Mouse (Mus musculus) layer of hippocampus, adult 2 months (tissue): Measurements from ENCODE around the gene Pou4f1. TPM values are rescaled to one million over a fixed set of nuclear protein-coding genes. Genes with fewer than 3 reads are reported as not detected.

Experiments used
- DNase-seq, 2 experiments: peaks; one replicate each; pipeline ENCODE4 v3.0.0; 2022; ENCODE audit warnings: low spot score in 2 of 2
- H3K27ac ChIP-seq: fragments of 200-600 bp; 2 replicates; pipeline ENCODE4 v1.8.1; 2022
- H3K4me3 ChIP-seq: fragments of 200-600 bp; 2 replicates; pipeline ENCODE4 v1.8.1; 2022; ENCODE audit warnings: mild to moderate bottlenecking
- CTCF ChIP-seq: fragments of 200-600 bp; conservative IDR thresholded peaks from 2 replicates; pipeline ENCODE4 v1.8.1; 2022; ENCODE audit warnings: antibody characterized with exemption, mild to moderate bottlenecking, moderate library complexity
- total RNA-seq, 2 experiments: library from RNA; stranded (reverse); gene quantifications; 2 replicates each; pipeline ENCODE4 v1.2.3; 2021

Pou4f1 gene
- total RNA-seq, 2 experiments from 2014 or later = not detected

DNA sequence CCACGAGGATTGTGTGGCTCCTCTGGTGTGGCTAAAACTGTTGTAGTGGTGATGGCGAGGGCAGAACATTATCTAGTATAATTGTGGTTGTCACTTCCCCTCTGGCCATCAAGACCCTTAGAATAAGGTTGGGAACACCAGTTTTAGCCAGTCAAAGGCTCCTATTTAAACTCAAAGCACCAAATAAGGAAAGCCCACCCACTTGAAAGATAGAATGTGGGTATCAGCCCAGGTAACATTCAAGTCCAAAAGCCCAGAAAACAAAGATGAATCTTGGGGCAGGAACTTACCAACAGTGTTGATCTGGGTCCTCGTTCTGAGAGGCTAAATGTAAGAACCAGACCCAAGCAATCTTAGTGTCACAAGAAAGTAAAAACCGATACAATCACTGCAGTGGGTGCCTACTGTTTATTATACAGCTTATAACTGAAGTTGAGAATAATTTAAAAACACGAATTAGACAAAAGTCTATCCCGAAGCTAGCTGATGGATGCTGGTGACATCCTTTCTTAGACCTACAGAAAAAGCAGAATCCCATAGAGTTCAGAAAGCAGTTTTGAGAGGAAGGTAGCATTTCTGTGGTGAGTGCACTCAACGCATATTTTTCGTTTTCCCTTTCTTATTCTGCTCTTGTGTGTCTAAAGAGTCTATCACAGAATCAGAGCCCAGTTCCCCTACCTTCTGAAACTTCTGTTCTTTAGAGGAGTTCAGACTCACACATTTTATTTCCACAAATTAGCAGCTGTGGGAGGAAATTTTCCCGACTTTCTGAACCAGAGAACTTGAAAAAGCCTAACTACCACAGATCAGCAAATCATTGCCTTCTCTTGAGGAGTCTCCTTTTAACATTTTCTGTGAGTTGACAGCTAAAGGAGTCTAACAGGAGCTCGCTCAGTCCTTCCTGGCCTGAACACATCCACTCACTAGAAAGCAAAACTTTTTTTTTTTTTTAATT is 6.2 kb downstream of the Pou4f1 start:
- no peak for TF ChIP-seq CTCF
- DNase-seq = no peak
- H3K4me3 ChIP-seq = no peak overlapping the region
- no peak overlapping the region for H3K27ac ChIP-seq

DNA sequence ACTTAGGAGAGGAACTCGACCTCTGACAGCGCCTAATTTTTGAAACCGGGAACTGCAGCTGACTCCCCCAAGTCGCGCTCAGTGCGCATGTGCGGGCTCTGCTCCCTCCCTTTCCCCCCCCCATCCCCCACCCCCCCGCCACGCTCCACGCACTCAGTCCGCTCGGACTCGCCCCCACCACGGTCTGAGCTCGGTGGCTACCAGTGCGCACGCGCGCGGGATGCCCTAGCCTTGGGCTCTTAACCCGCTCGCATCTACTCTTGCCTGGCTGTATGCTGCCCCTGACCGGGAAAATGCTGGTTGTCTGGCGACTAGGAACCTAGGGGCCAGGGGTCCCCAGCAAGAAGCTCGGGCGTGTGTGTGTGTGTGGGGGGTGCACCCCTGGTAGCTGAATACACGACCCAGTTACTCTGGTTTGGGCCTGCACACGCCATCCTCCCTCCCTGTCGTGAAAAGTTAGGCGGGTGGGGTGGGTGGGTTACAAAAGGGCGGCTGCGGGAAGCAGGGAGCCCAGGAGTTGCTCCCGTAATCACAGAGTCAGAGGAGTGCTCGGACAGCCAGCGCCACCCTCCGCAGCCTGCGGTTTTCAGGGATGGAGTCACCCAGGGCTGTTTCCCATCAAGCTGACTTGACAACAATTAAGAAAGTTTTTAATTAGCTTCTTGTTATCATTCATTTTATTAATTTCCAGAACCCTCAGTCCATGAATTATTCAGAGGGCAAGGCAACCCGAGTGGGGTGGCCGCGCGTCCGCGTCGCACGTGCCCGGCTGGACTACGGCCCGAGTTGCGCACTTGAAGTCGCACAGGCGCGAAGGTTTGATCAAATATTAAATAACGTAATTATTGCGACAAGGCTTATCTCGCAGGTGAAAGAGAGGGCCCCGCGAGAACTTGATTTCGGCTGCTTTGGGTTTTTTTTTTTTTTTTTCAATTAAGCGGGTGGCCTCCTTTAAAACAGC is 7.2 kb downstream of the Pou4f1 start:
- no peak for DNase-seq
- no peak overlapping the region for H3K27ac ChIP-seq
- TF ChIP-seq CTCF = no peak
- H3K4me3 ChIP-seq = no peak overlapping the region

DNA sequence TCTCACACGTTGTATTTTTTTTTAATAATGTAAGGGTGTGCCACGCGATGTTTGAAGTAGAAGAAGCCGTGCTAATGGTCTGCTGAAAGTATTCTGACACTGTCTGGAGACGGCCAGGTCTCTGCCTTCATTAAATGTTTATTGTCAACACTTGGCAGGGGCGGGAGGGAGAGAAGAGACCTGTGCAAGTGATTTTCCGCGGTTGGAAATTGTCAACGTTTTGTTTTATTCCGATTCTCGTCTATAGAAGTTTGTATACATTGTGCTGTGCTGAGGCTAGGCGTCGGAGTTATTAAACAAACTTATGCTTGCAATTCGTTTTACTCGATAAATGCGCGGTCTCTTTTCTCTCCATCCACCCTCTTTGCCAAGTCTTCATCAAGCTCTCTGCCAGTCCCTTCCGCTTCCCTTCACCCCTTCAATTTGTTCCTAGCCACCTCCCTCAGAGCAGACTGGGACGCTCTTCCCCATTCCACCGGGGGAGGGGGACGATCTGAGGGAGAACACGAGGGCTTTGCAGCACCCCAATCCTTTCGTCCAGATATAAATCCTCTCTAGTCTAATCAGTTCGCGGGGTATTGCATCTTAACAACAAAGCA is 8.2 kb downstream of the Pou4f1 start:
- DNase-seq = no peak
- no peak for TF ChIP-seq CTCF
- Histone ChIP-seq H3K27ac (no peak overlapping the region), H3K4me3 (no peak overlapping the region)

DNA sequence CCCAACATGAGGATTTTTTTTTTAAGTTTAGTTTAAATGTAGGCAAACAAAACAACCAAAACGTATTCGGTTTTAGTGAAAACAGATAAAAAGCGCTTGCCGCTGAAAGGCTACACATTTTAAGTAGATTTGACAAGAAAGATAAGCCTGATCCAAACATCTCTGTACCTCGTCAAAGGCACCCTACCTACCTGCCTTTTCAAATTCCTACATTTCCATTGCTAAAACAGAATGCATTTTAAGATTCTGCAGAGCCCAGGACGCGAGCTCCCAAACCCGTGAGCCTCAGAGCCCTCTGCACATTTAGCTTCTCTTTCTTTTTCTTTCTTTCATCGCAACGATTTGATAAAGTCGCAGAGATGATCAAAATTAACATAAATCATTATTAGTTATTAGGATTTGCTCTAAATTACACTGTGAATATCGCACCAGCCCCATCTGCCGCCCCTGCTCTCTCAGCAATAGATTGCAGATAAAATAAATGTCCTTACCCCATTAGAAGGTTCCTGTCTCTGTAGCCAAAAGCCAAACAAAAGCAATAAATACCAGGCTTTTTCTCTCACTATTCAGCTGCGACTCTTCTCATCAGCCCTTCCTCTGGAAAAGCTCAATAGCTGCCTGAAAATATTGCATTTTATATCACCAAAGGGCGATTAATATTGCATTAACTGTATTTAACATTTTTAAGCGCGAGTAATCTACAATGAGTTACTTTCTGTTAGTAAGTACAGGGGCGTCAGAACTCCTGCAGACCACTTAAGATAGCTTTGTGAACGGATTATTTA is 8.9 kb downstream of the Pou4f1 start:
- no peak overlapping the region for H3K27ac ChIP-seq
- no peak overlapping the region for H3K4me3 ChIP-seq
- TF ChIP-seq CTCF = no peak
- no peak for DNase-seq

DNA sequence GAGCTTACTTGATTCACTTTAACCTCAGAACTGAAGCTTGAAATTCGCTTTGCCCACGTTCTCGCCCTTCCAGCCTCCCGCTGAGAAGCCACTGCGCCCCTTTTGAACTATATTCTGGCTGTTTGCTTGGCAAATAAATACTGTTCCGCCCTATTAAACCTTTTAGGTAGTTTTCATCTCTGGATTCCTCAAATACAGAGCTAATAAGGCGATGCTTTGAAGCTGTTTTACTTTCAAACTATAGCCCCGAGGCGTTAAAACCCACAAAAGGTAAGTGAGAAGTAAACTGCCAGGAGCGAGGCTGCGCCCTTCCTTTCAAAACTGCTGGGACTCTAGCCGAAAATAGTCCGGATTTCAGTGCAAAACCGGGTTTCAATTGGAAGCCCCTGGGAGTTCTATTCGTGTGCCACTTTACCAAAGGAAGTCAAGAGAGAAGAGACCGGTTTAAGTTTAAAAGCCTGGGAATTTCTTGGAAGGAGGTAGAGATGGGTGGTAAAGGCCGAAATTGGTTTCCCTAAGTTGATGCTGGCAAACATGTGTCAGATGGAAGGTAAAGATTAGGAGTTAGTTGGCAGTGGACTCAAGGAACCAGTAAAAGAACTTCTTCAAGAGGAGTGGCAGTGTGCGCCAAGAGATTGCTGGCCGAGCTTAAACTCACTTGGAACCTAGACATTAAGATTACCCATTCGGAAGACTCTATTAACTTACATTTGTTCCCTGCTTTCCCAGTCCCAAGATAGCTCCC is 9.7 kb downstream of the Pou4f1 start:
- no peak for TF ChIP-seq CTCF
- H3K27ac ChIP-seq = no peak overlapping the region
- DNase-seq = no peak
- no peak overlapping the region for H3K4me3 ChIP-seq

DNA sequence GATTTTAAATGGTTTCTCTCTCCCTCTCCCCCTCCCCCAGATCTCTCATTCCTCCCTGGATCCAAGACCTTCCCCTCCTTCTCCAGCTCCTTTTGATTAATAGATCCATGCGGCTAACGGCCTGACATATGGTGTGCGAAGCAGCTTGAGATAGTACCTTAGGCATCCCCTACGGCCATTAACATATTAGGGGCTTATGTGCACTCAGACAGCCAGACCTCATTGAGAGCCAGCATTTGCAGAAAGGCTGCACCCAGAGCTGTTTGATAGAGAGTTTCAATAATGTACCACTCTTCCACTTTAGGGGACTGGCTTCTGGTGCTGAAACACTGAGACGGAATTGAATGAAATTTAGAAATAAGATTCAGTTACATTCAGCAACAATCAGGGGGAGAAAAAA is 10.8 kb downstream of the Pou4f1 start:
- Histone ChIP-seq H3K27ac (no peak overlapping the region), H3K4me3 (no peak overlapping the region)
- no peak for DNase-seq
- TF ChIP-seq CTCF = no peak

DNA sequence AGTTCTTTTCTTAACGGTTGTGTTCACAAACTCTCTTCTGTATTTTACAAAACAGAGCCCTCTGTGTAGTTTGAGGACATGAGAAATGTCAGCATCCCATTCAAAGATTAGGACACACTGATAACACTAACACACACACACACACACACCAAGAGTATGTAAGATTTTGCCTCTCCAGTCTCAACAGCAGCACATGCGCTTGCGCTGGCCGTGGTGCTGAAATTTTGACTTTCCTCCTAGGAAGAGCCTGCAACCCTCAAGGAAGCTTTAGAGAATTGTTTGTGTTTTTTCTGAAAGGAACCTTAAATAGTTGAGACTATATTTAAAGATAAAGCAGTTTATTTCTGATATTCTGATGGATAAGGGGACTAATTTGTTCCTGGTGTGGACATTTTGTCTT is 14.0 kb downstream of the Pou4f1 start:
- DNase-seq = no peak
- no peak for TF ChIP-seq CTCF
- no peak overlapping the region for H3K27ac ChIP-seq
- H3K4me3 ChIP-seq = no peak overlapping the region

DNA sequence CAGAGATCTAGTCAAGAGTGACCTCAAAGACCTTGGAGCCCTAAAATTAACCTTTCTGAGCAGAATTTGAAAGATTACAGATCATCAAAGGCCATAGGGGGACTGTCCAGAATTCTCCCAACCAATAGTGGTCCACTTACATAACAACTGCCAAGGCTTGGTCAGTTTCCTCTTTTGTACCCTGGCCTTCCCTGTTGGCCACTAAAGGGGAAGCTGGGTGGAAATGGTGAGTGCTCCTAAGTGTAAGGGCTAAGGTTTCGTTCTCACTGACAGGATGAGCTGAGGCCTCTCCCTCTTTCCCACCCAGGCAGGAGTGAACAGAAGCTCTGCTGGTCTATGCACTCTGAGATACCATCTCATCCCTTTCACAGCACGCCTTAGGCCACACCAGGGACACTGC is 33.5 kb downstream of the Pou4f1 start:
- Histone ChIP-seq H3K4me3 (no peak overlapping the region), H3K27ac (no peak overlapping the region)
- DNase-seq = no peak
- no peak for TF ChIP-seq CTCF

DNA sequence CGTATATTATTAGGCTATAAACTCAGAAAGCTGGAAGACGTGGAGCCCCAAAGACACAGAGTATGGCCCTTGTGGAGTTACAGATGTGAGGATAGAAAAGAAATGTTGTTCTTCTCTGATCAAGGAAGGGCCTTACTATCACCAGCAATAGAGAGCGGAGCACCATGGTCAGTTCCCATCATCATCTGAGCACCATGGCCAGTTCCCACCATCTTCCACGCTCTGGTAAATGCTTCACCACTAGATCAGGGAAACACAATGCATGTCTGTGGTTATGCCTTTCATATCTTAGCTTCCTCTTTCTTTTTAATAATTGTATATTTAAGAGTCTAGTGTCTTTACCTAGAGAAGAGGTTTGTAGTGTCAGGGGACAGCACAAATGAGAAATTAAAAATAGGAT is 37.0 kb downstream of the Pou4f1 start:
- DNase-seq = no peak
- H3K27ac ChIP-seq = no peak overlapping the region
- TF ChIP-seq CTCF = no peak
- H3K4me3 ChIP-seq = no peak overlapping the region

DNA sequence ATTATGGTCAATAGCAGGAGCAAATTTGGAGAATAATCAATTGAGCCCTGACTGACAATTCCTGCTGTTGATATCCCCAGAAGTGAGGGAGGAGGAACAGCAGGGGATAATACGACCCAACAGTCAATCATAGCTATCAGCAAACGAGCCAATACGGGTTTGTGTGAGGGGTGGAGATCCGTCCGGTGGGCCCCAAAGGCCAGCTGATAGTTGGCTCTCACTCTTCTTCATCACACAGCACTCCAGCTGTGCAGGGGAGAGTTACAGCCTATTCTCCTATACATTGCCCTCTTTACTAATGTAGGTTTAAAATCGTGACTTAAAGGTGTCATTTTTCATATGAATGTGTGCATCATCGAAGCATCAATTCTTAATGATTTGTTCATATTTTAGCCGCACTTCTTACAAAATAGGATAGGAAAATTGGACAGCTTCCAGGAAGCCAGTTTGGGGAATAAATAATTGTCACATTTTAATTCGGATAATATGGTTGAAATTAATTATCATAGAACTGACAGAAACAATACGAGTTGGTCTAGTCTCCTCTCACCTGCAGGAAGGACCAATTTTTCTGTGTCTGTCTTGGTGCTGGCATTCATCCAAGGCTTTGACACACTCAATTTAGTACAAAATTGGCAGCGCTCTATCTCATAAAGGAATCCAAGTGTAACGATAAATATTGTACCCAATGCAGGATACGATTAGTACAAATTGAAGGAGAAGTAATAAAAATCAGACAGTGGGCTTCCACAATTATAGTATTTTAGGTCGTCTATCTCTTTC is 43.9 kb downstream of the Pou4f1 start:
- TF ChIP-seq CTCF = no peak
- no peak for DNase-seq

More for the DNA sequence above, 43.9 kb downstream of the Pou4f1 start:
- no peak overlapping the region for H3K27ac ChIP-seq
- H3K4me3 ChIP-seq = no peak overlapping the region

Other genes starting within 250 kb of the Pou4f1 start
- 10 to 100 TPM; 14.8 to 15.7 TPM for gene Rnf219, start 54.6 kb upstream of the Pou4f1 start, total RNA-seq